Mouse (Mus musculus) lung, adult 2 months (tissue): ENCODE data around the gene Esp36. TPM values are rescaled to one million over a fixed set of nuclear protein-coding genes. Genes with fewer than 3 reads are reported as not detected.
"Not testable (repeated sequence)": the region's sequence is repeated elsewhere in the genome, so short reads cannot be mapped to it uniquely, and the experiment has no call there.

Experiments
- DNase-seq: peaks from one replicate; pipeline ENCODE4 v3.0.0; 2022
- H3K4me1 ChIP-seq: fragments of 200-500 bp; 2 replicates; pipeline ENCODE4 v1.6.1; 2011; ENCODE audit warnings: low read length; ENCODE audit not compliant: control insufficient read depth, insufficient read depth
- H3K4me3 ChIP-seq: fragments of 200-500 bp; replicated peaks from 2 replicates; pipeline ENCODE3; 2011; ENCODE audit warnings: low read depth, mild to moderate bottlenecking, control low read depth, low read length; ENCODE audit errors: extremely low read depth
- CTCF ChIP-seq: fragments of 200-500 bp; IDR thresholded peaks from 2 replicates; pipeline ENCODE4 v1.5.1; 2011; ENCODE audit warnings: mild to moderate bottlenecking, low read length, control low read depth; ENCODE audit not compliant: insufficient read depth
- POLR2A ChIP-seq: fragments of 200-500 bp; IDR thresholded peaks from 2 replicates; pipeline ENCODE4 v1.6.1; 2011; ENCODE audit warnings: low read depth, mild to moderate bottlenecking, control low read depth, low read length, borderline replicate concordance; ENCODE audit errors: extremely low read depth
- WGBS: fragments of 180-500 bp; shearing (Covaris S2); methylation state at CpG from one replicate; pipeline ENCODE4 v1.1.7; 2018; 5-methylcytosine and 5-hydroxymethylcytosine counted together
- polyA plus RNA-seq: library from polyadenylated mRNA; depleted of rRNA; stranded (reverse); fragments of >200 nt; gene quantifications from 2 replicates; pipeline ENCODE4 v1.2.3, GENCODE M21; 2012; rRNA removed

Esp36 gene
- not detected in 2 replicates for polyA plus RNA-seq

DNA sequence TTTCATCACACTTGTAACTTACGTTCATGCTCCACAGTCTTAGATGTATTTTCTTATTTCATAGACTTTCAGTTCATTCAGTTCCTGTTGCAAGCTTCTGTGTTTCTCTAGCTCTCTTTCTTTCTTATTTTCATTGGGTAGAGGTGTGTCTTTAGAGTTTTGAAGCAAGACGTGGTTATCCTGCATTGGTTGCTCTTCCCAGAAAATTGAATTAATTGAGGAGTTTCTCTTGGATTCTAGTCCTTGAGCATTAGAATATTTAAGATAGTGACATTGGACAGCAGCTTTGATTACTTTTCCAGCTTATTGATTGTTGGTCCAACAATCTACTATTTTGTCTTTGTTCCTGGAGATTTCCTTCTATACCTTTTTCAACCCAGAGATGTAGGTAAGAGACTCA is at the start of gene Esp36:
Esp36 (minus strand) TSS at position 101 of the 400 bp plus-strand sequence.
- WGBS: 65% methylated on average over 2 of the region's 2 CpGs
- DNase-seq: no peak
- no peaks in the 10 kb centered on the region for H3K4me1 ChIP-seq
- TF ChIP-seq CTCF: no peak
- TF ChIP-seq POLR2A: no peak
- no peak within 1 kb of the TSS for H3K4me3 ChIP-seq

- H3K4me1 ChIP-seq, H3K4me3 ChIP-seq, DNase-seq: not testable (repeated sequence)
Observed at GRCm38 (mm10) chr17:38456206-38456605, 36.2 kb upstream of the Esp36 start.

DNA sequence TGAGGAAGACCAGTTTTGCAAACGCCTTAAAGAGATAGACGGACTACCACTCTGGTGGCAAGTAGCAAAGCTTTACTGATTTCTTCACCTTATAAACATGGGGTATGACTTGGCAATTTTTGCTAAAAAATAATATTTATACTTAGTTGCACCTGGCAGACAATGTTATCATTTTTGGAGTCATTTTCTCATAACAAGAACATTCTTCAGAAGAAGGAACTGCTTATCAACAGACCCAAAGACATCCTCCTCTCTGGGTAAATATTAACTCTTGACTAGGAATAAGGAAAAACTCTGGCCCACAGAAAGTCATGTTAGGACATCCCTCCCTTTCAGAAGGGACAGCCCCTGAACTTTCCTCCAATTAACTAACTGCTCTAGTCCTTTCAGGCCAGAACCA is 30.7 kb upstream of the Esp36 start:
- DNase-seq: no peak
- H3K4me1 ChIP-seq: no peaks in the 10 kb centered on the region
- TF ChIP-seq POLR2A (no peak), CTCF (no peak)
- no peak overlapping the region for H3K4me3 ChIP-seq
- WGBS: 77% methylated on average over 2 of the region's 2 CpGs

- no peak for TF ChIP-seq POLR2A
- H3K4me3 ChIP-seq: no peak overlapping the region
- 72% methylated on average over 3 of the region's 3 CpGs for WGBS
- DNase-seq: no peak
- H3K4me1 ChIP-seq: no peaks in the 10 kb centered on the region
Observed at GRCm38 (mm10) chr17:38406135-38406534, 13.8 kb downstream of the Esp36 start.

DNA sequence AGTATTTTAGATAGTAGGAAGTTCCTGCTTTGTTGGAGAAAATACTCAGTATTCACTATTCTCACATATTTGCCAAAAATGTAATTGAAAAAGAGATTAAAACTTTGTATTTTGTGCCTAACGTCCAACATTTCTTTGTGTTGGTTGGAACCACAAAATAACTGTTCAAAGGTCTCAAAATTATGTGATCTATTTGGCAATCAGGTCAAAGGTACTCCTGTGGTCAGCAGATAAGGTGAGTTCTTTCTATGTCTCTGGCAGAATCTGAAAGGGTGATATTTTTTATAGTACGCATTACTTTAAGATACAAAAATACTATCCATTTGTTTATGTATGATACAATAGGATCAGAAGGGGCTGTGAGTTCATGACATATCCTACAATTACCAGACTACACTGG is 28.2 kb downstream of the Esp36 start:
- WGBS: 62% methylated on average over 2 of the region's 2 CpGs
- DNase-seq: no peak
- TF ChIP-seq CTCF (no peak), POLR2A (no peak)
- H3K4me1 ChIP-seq: no peaks in the 10 kb centered on the region
- no peak overlapping the region for H3K4me3 ChIP-seq

Other genes with a start within 250 kb of the Esp36 start
- gene Olfr134, start 248.8 kb downstream of the Esp36 start, polyA plus RNA-seq: not detected in 2 replicates
- gene Olfr135, start 215.8 kb downstream of the Esp36 start, polyA plus RNA-seq: not detected in 2 replicates
- not detected in 2 replicates for gene Olfr138, start 159.2 kb downstream of the Esp36 start, polyA plus RNA-seq
- not detected in 2 replicates for gene Olfr137, start 112.6 kb downstream of the Esp36 start, polyA plus RNA-seq
- gene Olfr136, start 90.4 kb downstream of the Esp36 start, polyA plus RNA-seq: not detected in 2 replicates
- not detected in 2 replicates for gene Esp34, start 134.0 kb upstream of the Esp36 start, polyA plus RNA-seq
- not detected in 2 replicates for gene Esp31, start 219.3 kb upstream of the Esp36 start, polyA plus RNA-seq